Mouse (Mus musculus) limb, embryonic 11.5 days (tissue): ENCODE data around the gene Tm6sf1. TPM values are rescaled to one million over a fixed set of nuclear protein-coding genes. Genes with fewer than 3 reads are reported as not detected.
A peak's percentile ranks its signal among the peaks of the same experiment; 100 is the strongest.

ENCODE experiments used
- ATAC-seq: fragments of 200-750 bp; cut with Nextera tagmentation; 2 replicates; pipeline ENCODE4 v1.8.0; 2017; ENCODE audit warnings: low read depth; ENCODE audit not compliant: insufficient number of reproducible peaks, low FRiP score, low TSS enrichment
- DNase-seq: peaks from one replicate; pipeline ENCODE4 v3.0.0-alpha.2; 2015; ENCODE audit warnings: low spot score
- H3K27ac ChIP-seq: fragments of 300-500 bp; sonication (generic); replicated peaks from 2 replicates; pipeline ENCODE4 v1.5.1; 2014; ENCODE audit warnings: low read depth, mild to moderate bottlenecking, low read length
- H3K27me3 ChIP-seq: fragments of 300-500 bp; sonication (generic); 2 replicates; pipeline ENCODE4 v1.6.1; 2014; ENCODE audit warnings: mild to moderate bottlenecking, low read length, mixed read lengths; ENCODE audit not compliant: control insufficient read depth, insufficient read depth
- H3K36me3 ChIP-seq: fragments of 300-500 bp; sonication (generic); 2 replicates; pipeline ENCODE4 v1.6.1; 2014; ENCODE audit warnings: mild to moderate bottlenecking, low read length, moderate library complexity, mixed read lengths; ENCODE audit not compliant: control insufficient read depth, insufficient read depth
- H3K4me1 ChIP-seq: fragments of 300-500 bp; sonication (generic); 2 replicates; pipeline ENCODE4 v1.6.1; 2014; ENCODE audit warnings: low read length, mixed read lengths; ENCODE audit not compliant: control insufficient read depth, insufficient read depth
- H3K4me2 ChIP-seq: fragments of 300-500 bp; sonication (generic); 2 replicates; pipeline ENCODE4 v1.6.1; 2014; ENCODE audit warnings: low read depth, mild to moderate bottlenecking, moderate library complexity; ENCODE audit not compliant: severe bottlenecking
- H3K4me3 ChIP-seq: fragments of 300-500 bp; sonication (generic); 2 replicates; pipeline ENCODE4 v1.5.1; 2014; ENCODE audit warnings: low read depth, low read length
- H3K9ac ChIP-seq: fragments of 300-500 bp; sonication (generic); 2 replicates; pipeline ENCODE4 v1.6.1; 2014; ENCODE audit warnings: mild to moderate bottlenecking, low read length
- H3K9me3 ChIP-seq: fragments of 300-500 bp; sonication (generic); 2 replicates; pipeline ENCODE4 v1.6.1; 2016; ENCODE audit warnings: low read length; ENCODE audit not compliant: control insufficient read depth
- whole genome bisulfite sequencing: fragments of 180-500 bp; shearing (Covaris S2); extraction: QIAGEN DNeasy Blood & Tissue Kit; methylation state at CpG from one replicate; pipeline ENCODE4 v1.1.7; 2014; 5-methylcytosine and 5-hydroxymethylcytosine counted together
- polyA plus RNA-seq: library from polyadenylated mRNA; unstranded; fragments of >200 nt; fragmentation: Nextera tagmentation; extraction: Ambion mirVana; gene quantifications from 2 replicates; pipeline ENCODE4 v1.2.1, GENCODE M21; 2014

Gene Tm6sf1
- polyA plus RNA-seq, 1 experiment from 2014 or later, result 10.7 TPM

DNA sequence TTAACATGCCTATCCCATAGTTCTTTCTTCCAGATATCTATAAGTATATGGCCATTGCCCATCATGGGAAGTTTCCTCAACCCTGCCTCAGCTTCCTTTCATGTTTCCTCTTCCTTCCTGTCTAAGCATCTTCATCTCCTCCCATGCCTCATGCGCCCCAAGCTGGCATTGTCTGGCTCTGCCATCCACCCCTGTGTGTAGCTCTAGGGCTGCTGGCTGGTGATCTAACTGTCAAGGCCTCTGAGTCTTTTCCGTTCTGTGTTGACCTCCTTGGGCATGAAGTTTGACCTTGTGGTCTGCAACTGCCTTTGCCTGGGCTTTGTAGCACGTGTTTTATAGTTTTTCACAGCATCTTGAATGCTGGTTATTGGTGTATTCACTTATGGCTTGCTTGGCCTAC is 13.5 kb upstream of the Tm6sf1 start:
- Histone ChIP-seq H3K4me3 (no peak overlapping the region), H3K4me1 (peaks cover 6% of the 10 kb centered on the region), H3K27me3 (no peaks in the 10 kb centered on the region), H3K9me3 (no peaks in the 10 kb centered on the region), H3K9ac (no peak overlapping the region), H3K4me2 (no peak overlapping the region), H3K27ac (no peak overlapping the region), H3K36me3 (no peaks in the 10 kb centered on the region)
- ATAC-seq (no peak), DNase-seq (no peak)
- WGBS, result 67% methylated on average over 3 of the region's 3 CpGs

GRCm38 (mm10) chr7:81846008-81846407 is 12.8 kb upstream of the Tm6sf1 start:
- Histone ChIP-seq H3K4me3 (no peak overlapping the region), H3K27me3 (no peaks in the 10 kb centered on the region), H3K9ac (no peak overlapping the region), H3K4me2 (no peak overlapping the region), H3K27ac (no peak overlapping the region), H3K36me3 (no peaks in the 10 kb centered on the region), H3K9me3 (no peaks in the 10 kb centered on the region), H3K4me1 (peaks cover 6% of the 10 kb centered on the region)
- DNase-seq, result no peak
- 78% methylated on average over 8 of the region's 8 CpGs for WGBS
- ATAC-seq, result no peak

GRCm38 (mm10) chr7:81847010-81847409 is 11.8 kb upstream of the Tm6sf1 start:
- 41% methylated on average over 8 of the region's 8 CpGs for WGBS
- Histone ChIP-seq H3K4me1 (peaks cover 6% of the 10 kb centered on the region), H3K36me3 (no peaks in the 10 kb centered on the region), H3K27me3 (no peaks in the 10 kb centered on the region), H3K9ac (no peak overlapping the region), H3K9me3 (no peaks in the 10 kb centered on the region), H3K4me2 (no peak overlapping the region), H3K27ac (no peak overlapping the region), H3K4me3 (no peak overlapping the region)
- ATAC-seq (no peak), DNase-seq (no peak)

- Histone ChIP-seq H3K27ac (no peak overlapping the region), H3K4me3 (no peak overlapping the region), H3K9ac (no peak overlapping the region), H3K9me3 (no peaks in the 10 kb centered on the region), H3K4me2 (no peak overlapping the region), H3K27me3 (no peaks in the 10 kb centered on the region), H3K36me3 (no peaks in the 10 kb centered on the region), H3K4me1 (peaks cover 6% of the 10 kb centered on the region)
- DNase-seq, result peak; percentile 47
- no peak for ATAC-seq
- WGBS, result 17% methylated on average over 4 of the region's 4 CpGs
These were observed 11.0 kb upstream of the Tm6sf1 start for GRCm38 (mm10) chr7:81847777-81848176.

DNA sequence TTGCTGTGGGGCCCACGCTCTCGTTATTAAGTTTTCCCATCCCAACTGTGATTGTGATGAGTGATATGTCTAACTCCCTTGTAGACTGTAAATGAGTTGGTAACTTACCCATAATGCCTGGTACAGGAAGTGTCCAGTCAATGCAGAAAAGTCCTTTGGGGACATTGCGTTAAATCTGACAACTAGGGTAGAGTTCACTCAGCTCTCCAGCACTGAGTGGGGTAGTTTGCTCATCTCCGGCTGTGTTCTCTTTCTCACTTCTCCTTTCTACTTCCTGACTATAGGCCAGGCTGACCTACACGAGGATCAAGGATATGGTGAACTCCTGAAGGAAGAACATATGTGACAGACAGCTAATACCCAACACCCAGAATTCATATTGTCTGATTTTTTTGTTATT is 9.6 kb upstream of the Tm6sf1 start:
- Histone ChIP-seq H3K27me3 (no peaks in the 10 kb centered on the region), H3K27ac (no peak overlapping the region), H3K4me1 (peaks cover 6% of the 10 kb centered on the region), H3K9me3 (no peaks in the 10 kb centered on the region), H3K9ac (no peak overlapping the region), H3K36me3 (no peaks in the 10 kb centered on the region), H3K4me2 (no peak overlapping the region), H3K4me3 (no peak overlapping the region)
- 90% methylated on average over 5 of the region's 5 CpGs for WGBS
- DNase-seq (no peak), ATAC-seq (no peak)

- H3K27ac ChIP-seq, result no peak overlapping the region
- no peak overlapping the region for H3K9ac ChIP-seq
- DNase-seq (no peak), ATAC-seq (no peak)
- 88% methylated on average over 7 of the region's 7 CpGs for WGBS
- H3K4me2 ChIP-seq, result no peak overlapping the region
- H3K27me3 ChIP-seq, result no peaks in the 10 kb centered on the region
- peaks cover 6% of the 10 kb centered on the region for H3K4me1 ChIP-seq
- H3K9me3 ChIP-seq, result no peaks in the 10 kb centered on the region
- no peak overlapping the region for H3K4me3 ChIP-seq
- no peaks in the 10 kb centered on the region for H3K36me3 ChIP-seq
These were observed 9.2 kb upstream of the Tm6sf1 start for GRCm38 (mm10) chr7:81849633-81850032.

- WGBS, result 91% methylated on average over 6 of the region's 6 CpGs
- Histone ChIP-seq H3K9ac (no peak overlapping the region), H3K4me3 (no peak overlapping the region), H3K4me1 (peaks cover 6% of the 10 kb centered on the region), H3K36me3 (no peaks in the 10 kb centered on the region), H3K27ac (no peak overlapping the region), H3K4me2 (no peak overlapping the region), H3K9me3 (no peaks in the 10 kb centered on the region), H3K27me3 (no peaks in the 10 kb centered on the region)
- no peak for DNase-seq
- no peak for ATAC-seq
These were observed 8.6 kb upstream of the Tm6sf1 start for GRCm38 (mm10) chr7:81850171-81850570.

- Histone ChIP-seq H3K27me3 (no peaks in the 10 kb centered on the region), H3K36me3 (no peaks in the 10 kb centered on the region), H3K4me1 (peaks cover 6% of the 10 kb centered on the region), H3K4me3 (no peak overlapping the region), H3K9me3 (no peaks in the 10 kb centered on the region), H3K4me2 (no peak overlapping the region), H3K9ac (no peak overlapping the region), H3K27ac (no peak overlapping the region)
- DNase-seq (no peak), ATAC-seq (no peak)
- 85% methylated on average over 3 of the region's 3 CpGs for WGBS
These were observed 7.1 kb upstream of the Tm6sf1 start for GRCm38 (mm10) chr7:81851706-81852105.

GRCm38 (mm10) chr7:81854568-81855307 is 4.1 kb upstream of the Tm6sf1 start:
- no peak overlapping the region for H3K4me3 ChIP-seq
- H3K9ac ChIP-seq, result no peak overlapping the region
- no peak overlapping the region for H3K27ac ChIP-seq
- H3K4me1 ChIP-seq, result peaks cover 3% of the 10 kb centered on the region
- H3K9me3 ChIP-seq, result no peaks in the 10 kb centered on the region
- H3K27me3 ChIP-seq, result peaks cover 8% of the 10 kb centered on the region
- DNase-seq (no peak), ATAC-seq (no peak)
- H3K36me3 ChIP-seq, result no peaks in the 10 kb centered on the region
- 86% methylated on average over 8 of the region's 8 CpGs for WGBS
- no peak overlapping the region for H3K4me2 ChIP-seq
